Mouse (Mus musculus) CH12.LX (cell line): Measurements from ENCODE around the gene Hecw2. TPM values are rescaled to one million over a fixed set of nuclear protein-coding genes. Genes with fewer than 3 reads are reported as not detected.
A peak's percentile ranks its signal among the peaks of the same experiment; 100 is the strongest.

Experiments
- DNase-seq: peaks from one replicate; pipeline ENCODE4 v3.0.0-alpha.2; 2013; ENCODE audit errors: extremely low read depth
- H3K27ac ChIP-seq: 2 replicates; pipeline ENCODE4 v1.5.1; 2012; ENCODE audit warnings: low read depth, mild to moderate bottlenecking, control low read depth, moderate library complexity; ENCODE audit not compliant: insufficient read depth
- H3K27me3 ChIP-seq: replicated peaks from 2 replicates; pipeline ENCODE3; 2012; ENCODE audit warnings: inconsistent platforms
- H3K36me3 ChIP-seq, 2 experiments: replicated peaks in 1 of 2; 2 replicates each; pipeline versions ENCODE3 to v1.6.1; 2012; ENCODE audit warnings: inconsistent platforms in 1 of 2, low read length in 1 of 2, mild to moderate bottlenecking in 1 of 2, mixed read lengths in 1 of 2, moderate library complexity in 1 of 2; ENCODE audit not compliant: control insufficient read depth in 1 of 2, insufficient read depth in 1 of 2
- H3K4me1 ChIP-seq, 2 experiments: 2 replicates each; pipeline ENCODE4 v1.6.1; 2012; ENCODE audit warnings: inconsistent platforms in 1 of 2, moderate library complexity in 1 of 2; ENCODE audit not compliant: insufficient read depth in 2 of 2, control insufficient read depth in 1 of 2
- H3K4me2 ChIP-seq: 2 replicates; pipeline ENCODE4 v1.6.1; 2012; ENCODE audit warnings: low read depth, mild to moderate bottlenecking, control low read depth; ENCODE audit not compliant: poor library complexity, insufficient read depth, severe bottlenecking
- H3K4me3 ChIP-seq, 3 experiments: fragments of 150-350 bp in 1 of 3; sonication (generic) in 1 of 3; replicated peaks in 1 of 3; 2 replicates each; pipeline versions ENCODE3 to v1.5.1; 2011 to 2012; ENCODE audit warnings: low read depth in 2 of 3, low read length in 2 of 3, mild to moderate bottlenecking in 2 of 3, moderate library complexity in 2 of 3, control low read depth in 1 of 3, improper control_type of control experiment in 1 of 3, inconsistent platforms in 1 of 3, mixed read lengths in 1 of 3; ENCODE audit not compliant: poor library complexity in 1 of 3
- H3K79me2 ChIP-seq: replicated peaks from 2 replicates; pipeline ENCODE4 v1.6.1; 2012; ENCODE audit warnings: mild to moderate bottlenecking, moderate library complexity; ENCODE audit not compliant: control insufficient read depth, poor library complexity, insufficient read depth, severe bottlenecking; ENCODE audit errors: extremely low read depth
- H3K9ac ChIP-seq: 2 replicates; pipeline ENCODE4 v1.6.1; 2012; ENCODE audit warnings: low read depth, mild to moderate bottlenecking, control low read depth, moderate library complexity; ENCODE audit not compliant: insufficient read depth
- H3K9me3 ChIP-seq: replicated peaks from 2 replicates; pipeline ENCODE3; 2012; ENCODE audit warnings: low read length, inconsistent platforms, mixed read lengths
- EP300 ChIP-seq: IDR thresholded peaks from 2 replicates; pipeline ENCODE4 v1.6.1; 2011; ENCODE audit warnings: low read length, improper control_type of control experiment
- ETS1 ChIP-seq: conservative IDR thresholded peaks from 2 replicates; pipeline ENCODE4 v1.6.1; 2012; ENCODE audit warnings: low read depth, mild to moderate bottlenecking, inconsistent platforms, low read length, improper control_type of control experiment, moderate library complexity
- HCFC1 ChIP-seq: IDR thresholded peaks from 2 replicates; pipeline ENCODE4 v1.6.1; 2012; ENCODE audit warnings: low read depth, mild to moderate bottlenecking, inconsistent platforms, low read length, improper control_type of control experiment
- JUN ChIP-seq: IDR thresholded peaks from 2 replicates; pipeline ENCODE4 v1.6.1; 2011; ENCODE audit warnings: low read depth, mild to moderate bottlenecking, low read length, improper control_type of control experiment, moderate library complexity; ENCODE audit not compliant: insufficient read depth
- KAT2A ChIP-seq: IDR thresholded peaks from 2 replicates; pipeline ENCODE4 v1.6.1; 2012; ENCODE audit warnings: low read length, improper control_type of control experiment, inconsistent platforms; ENCODE audit not compliant: insufficient replicate concordance
- MAZ ChIP-seq: IDR thresholded peaks from 2 replicates; pipeline ENCODE4 v1.6.1; 2012; ENCODE audit warnings: low read depth, mild to moderate bottlenecking, inconsistent platforms, low read length, improper control_type of control experiment, moderate library complexity
- PAX5 ChIP-seq: IDR thresholded peaks from 2 replicates; pipeline ENCODE4 v1.6.1; 2012; ENCODE audit warnings: low read length, inconsistent platforms, mixed read lengths
- POLR2A ChIP-seq: IDR thresholded peaks from 2 replicates; pipeline ENCODE4 v1.6.1; 2011; ENCODE audit warnings: low read depth, mild to moderate bottlenecking, improper control_type of control experiment, low read length
- SIN3A ChIP-seq: IDR thresholded peaks from 2 replicates; pipeline ENCODE4 v1.6.1; 2012; ENCODE audit warnings: low read length, improper control_type of control experiment, inconsistent platforms
- SMC3 ChIP-seq: IDR thresholded peaks from 2 replicates; pipeline ENCODE4 v1.6.1; 2011; ENCODE audit warnings: low read depth, low read length, improper control_type of control experiment
- UBTF ChIP-seq: IDR thresholded peaks from 2 replicates; pipeline ENCODE4 v1.6.1; 2012; ENCODE audit warnings: low read depth, mild to moderate bottlenecking, inconsistent platforms, low read length, improper control_type of control experiment, moderate library complexity
- ZC3H11A ChIP-seq: IDR thresholded peaks from 2 replicates; pipeline ENCODE4 v1.6.1; 2012; ENCODE audit warnings: low read depth, mild to moderate bottlenecking, inconsistent platforms, low read length, improper control_type of control experiment
- ZKSCAN1 ChIP-seq: IDR thresholded peaks from 2 replicates; pipeline ENCODE4 v1.6.1; 2012; ENCODE audit warnings: low read depth, inconsistent platforms, low read length, improper control_type of control experiment, borderline replicate concordance
- ZNF384 ChIP-seq: IDR thresholded peaks from 2 replicates; pipeline ENCODE4 v1.6.1; 2012; ENCODE audit warnings: low read depth, low read length, improper control_type of control experiment, inconsistent platforms
- dilution Hi-C: fragments of 300-500 bp; cut with MboI; formaldehyde crosslinking; loops from 2 replicates; pipeline ENCODE4 v1.14.3; 2020; ENCODE audit warnings: low sequenced_read_pairs; ENCODE audit not compliant: extremely low pct_unique_long_range_greater_than_20kb, extremely low pct_ligation_motif_present
- in situ Hi-C: fragments of 300-500 bp; cut with MboI; formaldehyde crosslinking; loops from 3 replicates; pipeline ENCODE4 v1.14.3; 2019; ENCODE audit warnings: low sequenced_read_pairs, low pct_ligation_motif_present, low pct_unique_long_range_greater_than_20kb, mixed read lengths
- polyA plus RNA-seq: library from polyadenylated mRNA; unstranded; fragments of >175 nt; gene quantifications from 2 replicates; pipeline ENCODE4 v1.2.1, GENCODE M21; 2012; ENCODE audit warnings: low read depth; ENCODE audit not compliant: insufficient read length
- total RNA-seq, 2 experiments: library from RNA; depleted of rRNA; stranded (reverse); fragments of 300-350 nt in 1 of 2; fragments of >200 nt in 1 of 2; gene quantifications; 2 replicates each; pipeline ENCODE4 v1.2.3; 2012 to 2014

The Hecw2 gene
- total and polyA plus RNA-seq, 3 experiments: 0.05 to 0.59 (median 0.14) TPM

DNA sequence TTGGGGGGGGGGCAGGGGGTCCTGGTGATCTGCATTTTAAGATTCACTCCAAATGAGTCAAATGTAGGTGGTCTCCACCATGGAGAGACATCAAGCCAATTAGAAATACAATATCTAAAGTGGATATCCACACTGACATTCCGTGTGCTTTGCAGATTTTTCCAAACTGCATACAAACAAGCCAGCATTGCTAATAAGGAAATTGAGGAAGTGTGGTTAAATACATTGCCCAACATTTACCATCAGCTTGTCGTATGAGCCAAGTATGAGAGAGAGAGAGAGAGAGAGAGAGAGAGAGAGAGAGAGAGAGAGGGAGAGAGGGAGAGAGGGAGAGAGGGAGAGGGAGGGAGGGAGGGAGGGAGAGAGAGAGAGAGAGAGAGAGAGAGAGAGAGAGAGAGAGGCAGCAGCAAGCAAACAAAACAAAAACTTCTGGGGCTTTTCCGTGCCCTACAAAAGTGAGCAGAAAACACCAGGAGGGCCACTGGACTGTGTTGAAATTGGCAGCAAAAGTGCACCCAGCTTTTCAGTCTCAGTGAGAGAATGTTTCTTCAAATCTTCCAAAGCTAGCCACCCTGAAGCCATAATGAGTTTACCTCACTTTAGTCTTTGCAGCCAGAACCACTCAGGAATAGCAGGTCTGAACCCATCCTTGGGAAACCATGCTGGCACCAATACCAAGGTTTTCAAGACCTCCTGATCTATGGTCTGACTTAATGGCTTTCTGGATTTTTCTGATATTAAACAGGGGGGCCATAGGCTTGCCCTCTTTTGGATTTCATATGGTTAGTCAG, 376.7 kb downstream of the Hecw2 start:
- H3K9me3 ChIP-seq: no peaks in the 10 kb centered on the region
- no peak overlapping the region for H3K4me2 ChIP-seq
- H3K4me3 ChIP-seq: no peak overlapping the region
- dilution Hi-C loops: no loop called here
- H3K4me1 ChIP-seq: peaks cover 12 to 56% of the 10 kb centered on the region in 2 experiments; a peak in 3 of 4 replicates
- no peak overlapping the region for H3K9ac ChIP-seq
- TF ChIP-seq POLR2A: no peak
- TF ChIP-seq SIN3A: no peak
- H3K79me2 ChIP-seq: no peaks in the 10 kb centered on the region
- H3K36me3 ChIP-seq: no peaks in the 10 kb centered on the region
- no peaks in the 10 kb centered on the region for H3K27me3 ChIP-seq
- H3K27ac ChIP-seq: no peak overlapping the region
- in situ Hi-C loops: no loop called here
- DNase-seq: no peak

DNA sequence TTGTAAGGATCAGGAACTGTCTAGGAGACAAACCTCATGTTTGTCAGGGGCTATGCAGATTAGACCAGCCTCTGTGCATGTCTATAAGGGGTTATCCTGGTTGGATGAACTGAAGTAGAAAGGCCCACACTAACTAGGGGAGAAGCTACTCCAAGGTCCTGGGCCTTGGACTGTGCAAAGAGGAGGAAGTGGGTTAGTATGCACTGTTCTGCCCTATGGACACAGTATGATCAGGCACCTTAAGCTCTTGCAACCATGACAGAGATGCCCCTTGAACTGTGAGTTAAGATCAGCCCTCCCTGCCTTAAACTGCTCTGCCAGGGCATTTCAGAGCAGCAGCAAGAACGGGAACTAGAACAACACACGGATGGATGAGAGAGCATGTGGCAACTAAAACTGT, 378.6 kb downstream of the Hecw2 start:
- Histone ChIP-seq H3K4me1 (peaks cover 10 to 42% of the 10 kb centered on the region in 2 experiments; a peak in 3 of 4 replicates), H3K27ac (no peak overlapping the region), H3K79me2 (no peaks in the 10 kb centered on the region)
- TF ChIP-seq ZC3H11A (no peak), UBTF (no peak), SMC3 (no peak), HCFC1 (no peak), PAX5 (no peak), ZKSCAN1 (no peak), ETS1 (no peak), MAZ (no peak), EP300 (no peak), KAT2A (no peak)
- TF ChIP-seq, all 38 proteins: peak for 0
- Histone ChIP-seq H3K27me3 (no peaks in the 10 kb centered on the region), H3K9ac (no peak overlapping the region), H3K9me3 (no peaks in the 10 kb centered on the region), H3K36me3 (no peaks in the 10 kb centered on the region), H3K4me2 (no peak overlapping the region), H3K4me3 (no peak overlapping the region)
- dilution Hi-C loops: no loop called here
- in situ Hi-C loops: no loop called here
- DNase-seq: no peak

DNA sequence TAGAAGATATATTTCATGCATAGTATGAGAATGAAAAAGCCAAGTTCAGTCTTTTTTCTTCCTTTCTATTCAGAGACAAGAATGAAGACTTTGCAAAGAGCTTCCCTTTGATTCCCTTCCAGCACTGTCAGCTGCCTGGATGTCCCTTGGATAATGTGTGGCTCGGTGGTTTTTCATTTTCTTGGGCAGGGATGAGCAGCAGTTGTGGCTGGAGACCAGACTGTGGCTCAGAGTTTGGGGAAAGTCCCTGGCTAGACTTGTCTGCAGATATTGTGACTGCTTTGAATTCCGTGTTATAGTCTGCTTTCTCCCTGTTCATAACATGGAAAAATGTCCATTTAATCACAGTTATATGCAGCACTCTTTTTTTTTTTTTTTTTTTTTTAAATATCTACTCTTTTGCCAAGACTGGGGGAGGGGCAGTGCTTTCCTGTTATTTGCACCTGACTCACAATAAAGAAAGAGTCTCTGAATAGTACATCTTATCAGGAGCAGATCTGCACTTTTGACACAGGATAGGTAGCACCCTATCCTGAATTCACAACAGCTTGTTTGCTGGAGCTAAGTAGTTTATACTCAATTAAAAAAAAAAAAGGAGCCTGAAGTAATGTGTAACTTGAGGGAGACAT, 380.8 kb downstream of the Hecw2 start:
- peaks cover 10 to 38% of the 10 kb centered on the region in 2 experiments; a peak in 3 of 4 replicates for H3K4me1 ChIP-seq
- no peak for DNase-seq
- TF ChIP-seq JUN (no peak), ZNF384 (peak; percentile 57; the same call in 1 of the 2 replicates)
- no peaks in the 10 kb centered on the region for H3K27me3 ChIP-seq
- no peak overlapping the region for H3K9ac ChIP-seq
- dilution Hi-C loops: no loop called here
- no peak overlapping the region for H3K4me2 ChIP-seq
- H3K79me2 ChIP-seq: no peaks in the 10 kb centered on the region
- H3K9me3 ChIP-seq: no peaks in the 10 kb centered on the region
- H3K27ac ChIP-seq: no peak overlapping the region
- in situ Hi-C loops: no loop called here
- no peaks in the 10 kb centered on the region for H3K36me3 ChIP-seq
- no peak overlapping the region for H3K4me3 ChIP-seq
